Mouse (Mus musculus) macrophage (primary cell): ENCODE data around the gene Myrf. TPM values are rescaled to one million over a fixed set of nuclear protein-coding genes. Genes with fewer than 3 reads are reported as not detected.

Source experiments
- H3K27ac ChIP-seq: fragments of 350-480 bp; formaldehyde crosslinking; 2 replicates; pipeline ENCODE4 v1.9.0; 2021
- H3K36me3 ChIP-seq: fragments of 350-480 bp; formaldehyde crosslinking; 2 replicates; pipeline ENCODE4 v1.9.0; 2021; ENCODE audit errors: inconsistent target
- H3K4me3 ChIP-seq: fragments of 350-480 bp; formaldehyde crosslinking; 2 replicates; pipeline ENCODE4 v1.9.0; 2021; ENCODE audit errors: inconsistent target
- H3K79me2 ChIP-seq: fragments of 350-480 bp; formaldehyde crosslinking; 2 replicates; pipeline ENCODE4 v1.9.0; 2021; ENCODE audit errors: inconsistent target
- WGBS: methylation state at CpG from one replicate; pipeline ENCODE4 v1.1.7; 2026; ENCODE audit warnings: inconsistent platforms; ENCODE audit not compliant: missing documents; 5-methylcytosine and 5-hydroxymethylcytosine counted together
- polyA plus RNA-seq: library from polyadenylated mRNA; stranded (reverse); fragments of 250-400 nt; gene quantifications from 3 replicates; pipeline ENCODE4 v1.2.4, GENCODE M21; 2018; ENCODE audit warnings: inconsistent platforms

Gene Myrf
- polyA plus RNA-seq, 1 experiment from 2014 or later = 0.37 TPM

GRCm38 (mm10) chr19:10208851-10209250 lies 31.7 kb downstream of the Myrf start:
- H3K79me2 ChIP-seq = peaks cover 24% of the 10 kb centered on the region
- no peak overlapping the region for H3K4me3 ChIP-seq
- 96% methylated on average over 3 of the region's 3 CpGs for WGBS
- H3K27ac ChIP-seq = no peak overlapping the region
- peaks cover 33% of the 10 kb centered on the region for H3K36me3 ChIP-seq

- peaks cover 60% of the 10 kb centered on the region for H3K79me2 ChIP-seq
- 69% methylated on average over 6 of the region's 6 CpGs for WGBS
- no peak overlapping the region for H3K27ac ChIP-seq
- peaks cover 40% of the 10 kb centered on the region for H3K36me3 ChIP-seq
- H3K4me3 ChIP-seq = no peak overlapping the region; the same call in 1 of the 2 replicates
Measured at GRCm38 (mm10) chr19:10205051-10205450, 35.5 kb downstream of the Myrf start.

- Histone ChIP-seq H3K79me2 (peaks cover 64% of the 10 kb centered on the region), H3K36me3 (peaks cover 44% of the 10 kb centered on the region), H3K27ac (peak overlapping the region; percentile 95), H3K4me3 (peak overlapping the region; percentile 99)
- 5% methylated on average over 5 of the region's 5 CpGs for WGBS
Measured at GRCm38 (mm10) chr19:10204616-10205001, 35.9 kb downstream of the Myrf start.

GRCm38 (mm10) chr19:10203848-10204615 lies 36.5 kb downstream of the Myrf start, which contains the start of the genes Tmem258 and Fen1:
Gene Tmem258 (plus strand): TSS chr19:10204014.
Gene Fen1 (minus strand): TSS chr19:10204169.
- H3K36me3 ChIP-seq = peaks cover 43% of the 10 kb centered on the region
- H3K4me3 ChIP-seq = peak within 1 kb of the TSS; percentile 99
- under 1% methylated on average over 40 of the region's 40 CpGs for WGBS
- peaks cover 64% of the 10 kb centered on the region for H3K79me2 ChIP-seq
- H3K27ac ChIP-seq = peak within 1 kb of the TSS; percentile 95

- peaks cover 64% of the 10 kb centered on the region for H3K79me2 ChIP-seq
- peaks cover 36% of the 10 kb centered on the region for H3K36me3 ChIP-seq
- 3% methylated on average over 23 of the region's 23 CpGs for whole genome bisulfite sequencing
- H3K27ac ChIP-seq = peak overlapping the region; percentile 95
- H3K4me3 ChIP-seq = peak overlapping the region; percentile 99
Measured at GRCm38 (mm10) chr19:10203146-10203847, 37.3 kb downstream of the Myrf start.

- WGBS = 41% methylated on average over 3 of the region's 3 CpGs
- H3K4me3 ChIP-seq = no peak overlapping the region
- H3K36me3 ChIP-seq = peaks cover 33% of the 10 kb centered on the region
- peaks cover 39% of the 10 kb centered on the region for H3K79me2 ChIP-seq
- no peak overlapping the region for H3K27ac ChIP-seq
Measured at GRCm38 (mm10) chr19:10198723-10199122, 41.8 kb downstream of the Myrf start.

GRCm38 (mm10) chr19:10198286-10198685 lies 42.3 kb downstream of the Myrf start:
- H3K36me3 ChIP-seq = peaks cover 37% of the 10 kb centered on the region

GRCm38 (mm10) chr19:10197130-10197529 lies 43.4 kb downstream of the Myrf start:
- Histone ChIP-seq H3K36me3 (peaks cover 45% of the 10 kb centered on the region), H3K79me2 (peaks cover 24% of the 10 kb centered on the region), H3K4me3 (no peak overlapping the region), H3K27ac (no peak overlapping the region)
- 100% methylated on average over 4 of the region's 4 CpGs for WGBS

More at GRCm38 (mm10) chr19:10198286-10198685, 42.3 kb downstream of the Myrf start:
- Histone ChIP-seq H3K4me3 (no peak overlapping the region), H3K27ac (no peak overlapping the region), H3K79me2 (peaks cover 36% of the 10 kb centered on the region)
- 95% methylated on average over 2 of the region's 2 CpGs for WGBS

GRCm38 (mm10) chr19:10195252-10195651 lies 45.3 kb downstream of the Myrf start:
- H3K79me2 ChIP-seq = peaks cover 5% of the 10 kb centered on the region; the same call in 1 of the 2 replicates
- H3K36me3 ChIP-seq = peaks cover 39% of the 10 kb centered on the region
- no peak overlapping the region for H3K27ac ChIP-seq
- no peak overlapping the region for H3K4me3 ChIP-seq
- 91% methylated on average over 5 of the region's 5 CpGs for WGBS

GRCm38 (mm10) chr19:10194337-10194736 lies 46.2 kb downstream of the Myrf start:
- 97% methylated on average over 11 of the region's 11 CpGs for WGBS
- H3K79me2 ChIP-seq = no peaks in the 10 kb centered on the region; the same call in 1 of the 2 replicates
- peaks cover 30% of the 10 kb centered on the region for H3K36me3 ChIP-seq
- H3K4me3 ChIP-seq = no peak overlapping the region
- H3K27ac ChIP-seq = no peak overlapping the region

GRCm38 (mm10) chr19:10191326-10191725 lies 49.2 kb downstream of the Myrf start:
- Histone ChIP-seq H3K36me3 (peaks cover 39% of the 10 kb centered on the region; the same call in 1 of the 2 replicates), H3K4me3 (no peak overlapping the region), H3K79me2 (peaks cover 10% of the 10 kb centered on the region; the same call in 1 of the 2 replicates), H3K27ac (peak overlapping the region; percentile 84)
- 13% methylated on average over 7 of the region's 7 CpGs for WGBS

- Histone ChIP-seq H3K79me2 (peaks cover 15% of the 10 kb centered on the region; the same call in 1 of the 2 replicates), H3K36me3 (peaks cover 44% of the 10 kb centered on the region; the same call in 1 of the 2 replicates), H3K4me3 (no peak overlapping the region), H3K27ac (peak overlapping the region; percentile 84)
- WGBS = 53% methylated on average over 2 of the region's 2 CpGs
Measured at GRCm38 (mm10) chr19:10190796-10191195, 49.8 kb downstream of the Myrf start.

GRCm38 (mm10) chr19:10189940-10190339 lies 50.6 kb downstream of the Myrf start:
- Histone ChIP-seq H3K79me2 (peaks cover 24% of the 10 kb centered on the region), H3K4me3 (no peak overlapping the region), H3K27ac (peak overlapping the region; percentile 84), H3K36me3 (peaks cover 47% of the 10 kb centered on the region; the same call in 1 of the 2 replicates)
- 96% methylated on average over 8 of the region's 8 CpGs for WGBS

GRCm38 (mm10) chr19:10189022-10189421 lies 51.5 kb downstream of the Myrf start:
- Histone ChIP-seq H3K36me3 (peaks cover 37% of the 10 kb centered on the region; the same call in 1 of the 2 replicates), H3K27ac (0 out of 2 replicates have a peak overlapping the region, but pooled peaks have one; percentile 24)

More at GRCm38 (mm10) chr19:10189022-10189421, 51.5 kb downstream of the Myrf start:
- WGBS = 96% methylated on average over 6 of the region's 6 CpGs
- Histone ChIP-seq H3K4me3 (no peak overlapping the region), H3K79me2 (peaks cover 33% of the 10 kb centered on the region)
